Mouse (Mus musculus) spleen, adult 12 weeks (tissue): Measurements from ENCODE around the gene Furin.

Experiments
- DNase-seq: peaks from one replicate; pipeline ENCODE4 v3.0.0; 2022; ENCODE audit warnings: low spot score

Furin gene

GRCm38 (mm10) chr7:80339793-80340628 is 65.2 kb downstream of the Furin start:
- peak; percentile 97 for DNase-seq

- DNase-seq = no peak
Observed at GRCm38 (mm10) chr7:80339371-80339770, 65.9 kb downstream of the Furin start.
